Mouse (Mus musculus): ENCODE data around the gene Prnp. TPM values are rescaled to one million over a fixed set of nuclear protein-coding genes. Genes with fewer than 3 reads are reported as not detected.

The Prnp gene
- polyA plus RNA-seq (2015; fragmentation: Illumina TruSeq; extraction: RNeasy Lipid Tissue Mini Kit (QIAGEN cat#74804); ENCODE audit: low read depth, low replicate concordance) = 870 TPM

DNA sequence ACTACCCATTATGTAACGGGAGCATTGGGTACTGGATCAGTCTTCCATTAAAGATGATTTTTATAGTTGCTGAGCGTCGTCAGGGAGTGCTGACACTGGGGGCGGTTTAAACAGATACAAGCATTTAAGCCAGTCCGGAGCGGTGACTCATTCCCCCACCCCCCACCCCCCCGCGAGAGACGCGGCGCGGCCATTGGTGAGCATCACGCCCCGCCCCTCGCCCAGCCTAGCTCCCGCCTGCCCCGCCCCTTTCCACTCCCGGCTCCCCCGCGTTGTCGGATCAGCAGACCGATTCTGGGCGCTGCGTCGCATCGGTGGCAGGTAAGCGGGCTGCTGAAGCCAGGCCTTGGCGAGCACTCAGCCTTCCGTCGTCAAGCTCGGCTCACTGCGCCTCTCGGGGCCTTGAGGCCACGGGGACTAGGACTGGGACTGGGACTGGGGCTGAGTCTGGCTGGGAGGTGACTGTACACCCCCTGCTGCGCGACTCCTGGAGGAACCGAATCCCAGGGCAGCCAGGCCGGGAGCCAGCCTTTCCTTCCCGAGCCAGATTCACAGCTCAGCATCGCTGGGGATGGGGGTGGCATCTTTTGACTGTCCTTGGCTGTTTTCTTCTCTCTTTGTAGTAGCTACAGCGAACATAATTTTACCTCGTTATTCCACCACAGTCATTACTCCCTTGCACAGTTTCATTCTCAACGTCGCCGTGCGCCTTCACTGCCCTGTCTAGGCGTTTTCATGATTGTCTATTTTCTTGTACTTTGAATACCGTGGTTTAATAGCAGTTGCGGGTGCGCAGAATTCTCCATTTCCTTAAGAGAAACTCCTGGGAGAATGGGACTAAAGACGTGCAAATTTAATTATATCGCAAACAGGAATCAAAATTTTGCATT is at the start of gene Prnp, which contains the start of gene Prn:
Gene Prnp, plus strand, starts transcription at position 246 of the 890 bp plus-strand sequence.
Gene Prn, plus strand, starts transcription at position 275 of the 890 bp plus-strand sequence.

GRCm38 (mm10) chr2:131950598-131951095 is 40.9 kb downstream of the Prnp start, which contains the start of gene Prnd:
TSS of gene Prnd (plus strand) at chr2:131950861.

Other genes starting within 250 kb of the Prnp start
- 0.16 TPM for gene Erv3, start 50.2 kb upstream of the Prnp start, polyA plus RNA-seq (2015; fragmentation: Illumina TruSeq; extraction: RNeasy Lipid Tissue Mini Kit (QIAGEN cat#74804); ENCODE audit: low read depth, low replicate concordance)
- gene Prn, start within 50 bp of the Prnp start, polyA plus RNA-seq (2015; fragmentation: Illumina TruSeq; extraction: RNeasy Lipid Tissue Mini Kit (QIAGEN cat#74804); ENCODE audit: low read depth, low replicate concordance) = not detected
- gene Prnd, start 40.9 kb downstream of the Prnp start, polyA plus RNA-seq (2015; fragmentation: Illumina TruSeq; extraction: RNeasy Lipid Tissue Mini Kit (QIAGEN cat#74804); ENCODE audit: low read depth, low replicate concordance) = not detected
- 39.9 TPM for gene Rassf2, start 120.3 kb downstream of the Prnp start, polyA plus RNA-seq (2015; fragmentation: Illumina TruSeq; extraction: RNeasy Lipid Tissue Mini Kit (QIAGEN cat#74804); ENCODE audit: low read depth, low replicate concordance)
- gene Slc23a2, start 235.2 kb downstream of the Prnp start, polyA plus RNA-seq (2015; fragmentation: Illumina TruSeq; extraction: RNeasy Lipid Tissue Mini Kit (QIAGEN cat#74804); ENCODE audit: low read depth, low replicate concordance) = 82.4 TPM